Mouse (Mus musculus) lung, embryonic 16.5 days (tissue): Measurements from ENCODE around the gene Epha10. TPM values are rescaled to one million over a fixed set of nuclear protein-coding genes. Genes with fewer than 3 reads are reported as not detected.

ENCODE experiments used
- ATAC-seq: fragments of 200-750 bp; cut with Nextera tagmentation; 2 replicates; pipeline ENCODE4 v1.8.0; 2017; ENCODE audit warnings: low read depth, mild to moderate bottlenecking, moderate library complexity
- H3K27ac ChIP-seq: fragments of 300-500 bp; sonication (generic); 2 replicates; pipeline ENCODE4 v1.5.1; 2014; ENCODE audit warnings: mild to moderate bottlenecking, control low read depth, low read length
- H3K27me3 ChIP-seq: fragments of 300-500 bp; sonication (generic); 2 replicates; pipeline ENCODE4 v1.6.1; 2014; ENCODE audit warnings: low read depth, low read length, mixed read lengths; ENCODE audit not compliant: control insufficient read depth, insufficient read depth
- H3K36me3 ChIP-seq: fragments of 300-500 bp; sonication (generic); 2 replicates; pipeline ENCODE4 v1.6.1; 2014; ENCODE audit warnings: low read length; ENCODE audit not compliant: control insufficient read depth, insufficient read depth
- H3K4me1 ChIP-seq: fragments of 300-500 bp; sonication (generic); replicated peaks from 2 replicates; pipeline ENCODE4 v1.6.1; 2014; ENCODE audit warnings: low read length, mixed read lengths; ENCODE audit not compliant: control insufficient read depth, insufficient read depth
- H3K4me2 ChIP-seq: fragments of 300-500 bp; sonication (generic); 2 replicates; pipeline ENCODE4 v1.6.1; 2014; ENCODE audit warnings: low read depth, low read length, control low read depth
- H3K4me3 ChIP-seq: fragments of 300-500 bp; sonication (generic); 2 replicates; pipeline ENCODE4 v1.5.1; 2014; ENCODE audit warnings: mild to moderate bottlenecking, low read length, control low read depth
- H3K9ac ChIP-seq: fragments of 300-500 bp; sonication (generic); 2 replicates; pipeline ENCODE4 v1.6.1; 2014; ENCODE audit warnings: low read length, control low read depth
- H3K9me3 ChIP-seq: fragments of 300-500 bp; sonication (generic); 2 replicates; pipeline ENCODE4 v1.6.1; 2016; ENCODE audit warnings: low read length; ENCODE audit not compliant: control insufficient read depth
- WGBS: fragments of 180-500 bp; shearing (Covaris S2); extraction: QIAGEN DNeasy Blood & Tissue Kit; methylation state at CpG from one replicate; pipeline ENCODE4 v1.1.7; 2014; 5-methylcytosine and 5-hydroxymethylcytosine counted together
- polyA plus RNA-seq: library from polyadenylated mRNA; unstranded; fragments of >200 nt; fragmentation: Nextera tagmentation; extraction: Ambion mirVana; gene quantifications from 2 replicates; pipeline ENCODE4 v1.2.1, GENCODE M21; 2015

Gene Epha10
- polyA plus RNA-seq, result not detected in 2 replicates

DNA sequence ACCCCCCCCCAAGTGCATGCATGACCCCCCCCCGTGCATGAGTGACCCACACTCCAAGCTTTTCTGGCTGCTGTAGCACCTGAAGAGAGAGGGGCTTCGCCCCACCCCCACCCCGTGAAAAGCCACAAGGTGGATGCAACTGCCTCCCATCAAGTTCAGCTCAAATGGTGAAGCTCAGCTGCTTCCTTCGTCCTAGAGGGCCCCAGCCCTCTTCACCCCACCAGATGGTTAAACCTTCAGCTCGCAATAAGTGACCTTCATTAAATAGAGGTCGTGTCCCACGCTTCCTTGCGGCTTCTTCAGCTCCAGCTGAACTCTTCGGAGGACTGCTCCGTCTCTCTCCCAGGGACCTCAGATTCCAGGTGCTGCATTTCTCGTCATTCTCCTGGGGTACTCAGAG, at the start of gene Epha10:
Gene Epha10 (plus strand): TSS at position 301 of the 400 bp plus-strand sequence.
- Histone ChIP-seq H3K4me3 (peak within 1 kb of the TSS; percentile 33), H3K9ac (no peak within 1 kb of the TSS), H3K4me2 (peak within 1 kb of the TSS; percentile 52), H3K4me1 (peaks cover 4% of the 10 kb centered on the region; the same call in 1 of the 2 replicates), H3K9me3 (no peaks in the 10 kb centered on the region), H3K27me3 (peaks cover 43% of the 10 kb centered on the region), H3K27ac (no peak within 1 kb of the TSS), H3K36me3 (no peaks in the 10 kb centered on the region)
- 5% methylated on average over 11 of the region's 11 CpGs for WGBS
- ATAC-seq, result no peak

DNA sequence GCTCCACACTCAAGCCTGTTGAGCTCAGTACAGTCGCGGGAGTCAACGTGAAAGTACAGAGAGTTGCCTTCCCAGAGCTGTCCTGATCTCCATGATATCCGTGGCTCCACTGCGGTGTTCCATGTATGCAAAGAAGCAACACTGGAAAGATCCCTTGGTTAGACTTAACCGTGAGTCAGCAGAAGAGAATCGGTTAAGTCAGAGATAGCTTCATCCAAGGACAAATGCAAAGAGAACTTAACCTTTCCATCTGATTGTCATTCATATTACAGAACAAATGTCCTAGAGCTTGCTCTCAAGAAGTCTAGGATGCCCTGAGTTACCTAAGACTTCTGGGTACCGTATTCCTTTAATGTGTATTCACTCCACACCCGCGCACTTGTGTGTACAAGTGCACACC, 47.9 kb upstream of the Epha10 start:
- Histone ChIP-seq H3K27me3 (no peaks in the 10 kb centered on the region), H3K9me3 (no peaks in the 10 kb centered on the region), H3K9ac (no peak overlapping the region), H3K36me3 (peaks cover 15% of the 10 kb centered on the region), H3K4me3 (no peak overlapping the region), H3K4me2 (no peak overlapping the region), H3K4me1 (no peaks in the 10 kb centered on the region), H3K27ac (no peak overlapping the region)
- no peak for ATAC-seq
- 94% methylated on average over 10 of the region's 10 CpGs for WGBS

GRCm38 (mm10) chr4:124838035-124838700, 42.5 kb upstream of the Epha10 start:
- Histone ChIP-seq H3K4me2 (no peak overlapping the region), H3K4me1 (no peaks in the 10 kb centered on the region), H3K27me3 (no peaks in the 10 kb centered on the region), H3K4me3 (no peak overlapping the region), H3K9me3 (peaks cover 4% of the 10 kb centered on the region), H3K27ac (no peak overlapping the region), H3K9ac (no peak overlapping the region), H3K36me3 (peaks cover 21% of the 10 kb centered on the region)
- WGBS, result 80% methylated on average over 14 of the region's 14 CpGs
- ATAC-seq, result no peak

DNA sequence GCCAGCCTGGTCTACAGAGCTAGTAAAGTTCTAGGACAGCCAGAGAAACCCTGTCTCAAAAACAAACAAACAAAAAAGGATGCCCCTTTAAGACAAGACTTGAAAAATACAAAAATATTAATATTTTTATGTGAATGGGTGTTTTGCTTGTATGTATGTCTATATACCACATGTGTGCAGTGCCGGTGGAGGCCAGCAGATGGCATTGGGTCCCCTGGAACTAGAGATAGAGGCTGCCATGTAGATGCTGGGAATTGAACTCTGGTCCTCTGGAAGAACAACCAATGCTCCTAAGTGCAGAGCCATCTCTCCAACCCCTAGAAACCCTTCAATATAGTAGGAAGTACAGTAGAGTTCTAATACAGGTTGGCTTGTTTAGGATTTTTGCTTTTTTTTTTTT, 39.7 kb upstream of the Epha10 start:
- 97% methylated on average over 1 of the region's 1 CpGs for WGBS
- Histone ChIP-seq H3K9me3 (peaks cover 4% of the 10 kb centered on the region), H3K27ac (no peak overlapping the region), H3K4me3 (no peak overlapping the region), H3K9ac (no peak overlapping the region), H3K36me3 (peaks cover 21% of the 10 kb centered on the region), H3K4me2 (no peak overlapping the region), H3K4me1 (no peaks in the 10 kb centered on the region), H3K27me3 (no peaks in the 10 kb centered on the region)
- ATAC-seq, result no peak

DNA sequence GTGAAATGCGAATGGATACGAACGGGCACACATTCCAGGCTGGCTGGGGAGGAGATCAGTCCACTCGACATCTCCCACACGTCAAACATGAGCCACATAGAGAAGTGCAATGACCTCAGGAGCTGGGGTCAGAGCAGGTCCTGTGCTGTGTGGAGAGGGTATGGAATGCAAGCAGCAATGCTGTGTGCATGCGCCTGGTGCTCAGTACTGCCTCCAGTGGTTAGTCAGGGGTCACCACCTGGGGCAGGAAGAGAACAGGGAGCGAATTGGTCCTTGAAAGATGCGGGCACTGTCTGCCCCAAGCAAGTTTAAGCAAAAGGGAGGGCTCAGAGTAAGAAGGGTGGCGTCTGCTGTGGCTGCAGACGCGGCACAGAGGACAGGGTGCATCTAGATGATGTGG, 37.2 kb upstream of the Epha10 start:
- H3K27me3 ChIP-seq, result no peaks in the 10 kb centered on the region
- no peak overlapping the region for H3K4me3 ChIP-seq
- 53% methylated on average over 11 of the region's 11 CpGs for WGBS
- no peak overlapping the region for H3K27ac ChIP-seq
- peaks cover 10% of the 10 kb centered on the region for H3K36me3 ChIP-seq
- ATAC-seq, result peak; percentile 27
- no peaks in the 10 kb centered on the region; the same call in 1 of the 2 replicates for H3K4me1 ChIP-seq
- no peak overlapping the region for H3K9ac ChIP-seq
- H3K9me3 ChIP-seq, result peaks cover 4% of the 10 kb centered on the region
- no peak overlapping the region for H3K4me2 ChIP-seq

GRCm38 (mm10) chr4:124847573-124847972, 33.1 kb upstream of the Epha10 start:
- Histone ChIP-seq H3K4me1 (peaks cover 12% of the 10 kb centered on the region), H3K9ac (no peak overlapping the region), H3K4me3 (no peak overlapping the region), H3K27ac (no peak overlapping the region), H3K27me3 (no peaks in the 10 kb centered on the region), H3K9me3 (no peaks in the 10 kb centered on the region), H3K4me2 (no peak overlapping the region), H3K36me3 (peaks cover 3% of the 10 kb centered on the region)
- no peak for ATAC-seq
- 13% methylated on average over 8 of the region's 8 CpGs for WGBS

GRCm38 (mm10) chr4:124849631-124850260, 31.0 kb upstream of the Epha10 start:
- peak; percentile 39 for ATAC-seq

DNA sequence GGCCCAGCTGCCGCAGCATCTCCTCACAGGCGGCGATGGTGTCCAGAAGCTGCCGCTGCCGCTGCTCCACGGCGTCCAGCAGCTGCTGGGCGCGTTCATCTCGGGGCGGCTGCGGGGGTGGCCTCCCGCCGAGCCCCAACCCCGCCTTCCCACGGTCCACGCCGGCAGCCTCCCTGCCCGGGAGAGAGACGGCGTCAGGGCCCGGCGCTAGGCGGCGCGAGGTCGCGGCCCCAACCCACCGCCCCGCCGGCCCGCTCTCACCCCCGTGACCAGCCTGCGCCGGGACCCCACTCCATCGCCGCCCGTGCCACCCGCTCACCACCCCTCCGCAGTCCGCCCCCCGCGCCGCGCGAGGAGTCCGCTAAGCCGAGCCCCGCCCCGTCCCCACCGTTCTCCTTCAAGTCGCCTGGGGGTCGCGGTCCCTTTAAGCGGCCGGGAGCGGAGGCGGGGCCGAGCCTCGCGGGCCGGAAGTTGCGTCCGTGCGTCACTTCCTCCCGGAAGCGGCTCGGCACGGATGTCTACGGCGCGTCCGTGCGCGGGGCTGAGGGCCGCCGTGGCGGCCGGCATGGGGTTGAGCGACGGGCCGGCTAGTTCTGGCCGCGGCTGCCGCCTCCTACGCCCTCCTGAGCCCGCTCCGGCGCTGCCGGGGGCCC, 30.3 kb upstream of the Epha10 start, which contains the start of gene Yrdc:
Gene Yrdc (plus strand): TSS at position 419 of the 653 bp plus-strand sequence.
- Histone ChIP-seq H3K36me3 (peaks cover 2% of the 10 kb centered on the region; the same call in 1 of the 2 replicates), H3K4me1 (peaks cover 12% of the 10 kb centered on the region), H3K4me3 (peak within 1 kb of the TSS; percentile 86), H3K4me2 (peak within 1 kb of the TSS; percentile 67), H3K9ac (peak within 1 kb of the TSS; percentile 83), H3K27me3 (no peaks in the 10 kb centered on the region), H3K27ac (peak within 1 kb of the TSS; percentile 88), H3K9me3 (no peaks in the 10 kb centered on the region)
- peak; percentile 96 for ATAC-seq
- under 1% methylated on average over 62 of the region's 90 CpGs for WGBS

More at GRCm38 (mm10) chr4:124849631-124850260, 31.0 kb upstream of the Epha10 start:
- Histone ChIP-seq H3K27me3 (no peaks in the 10 kb centered on the region), H3K4me2 (peak overlapping the region; percentile 67), H3K36me3 (peaks cover 2% of the 10 kb centered on the region; the same call in 1 of the 2 replicates), H3K4me3 (peak overlapping the region; percentile 86), H3K9me3 (no peaks in the 10 kb centered on the region), H3K4me1 (peaks cover 12% of the 10 kb centered on the region), H3K9ac (peak overlapping the region; percentile 83), H3K27ac (peak overlapping the region; percentile 88)
- WGBS, result under 1% methylated on average over 21 of the region's 24 CpGs
